Comparison of ENCODE assay signal across 17 mouse cellular contexts in the genomic region with DNA sequence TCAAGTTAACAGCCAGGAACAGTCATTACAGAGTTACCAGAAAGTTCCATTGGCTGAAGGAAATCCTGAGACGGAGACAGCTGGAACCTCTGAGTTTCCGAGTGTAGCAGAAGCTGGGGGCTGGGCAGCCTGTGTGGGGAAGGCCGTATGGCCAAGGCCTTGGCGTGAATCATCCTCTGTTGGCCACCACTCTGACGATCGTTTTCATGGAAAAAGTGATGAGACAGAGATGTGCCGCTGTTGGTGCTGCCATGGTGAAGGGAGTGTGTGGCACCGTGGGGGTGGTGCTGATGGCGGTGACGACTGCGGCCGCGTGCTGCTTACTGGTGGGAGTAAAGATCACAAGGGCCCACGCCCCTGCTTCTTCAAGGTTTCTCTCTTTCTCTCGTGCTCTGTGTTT. TPM values are rescaled to one million over a fixed set of nuclear protein-coding genes. Genes with fewer than 3 reads are reported as not detected.
DNase-seq lines count a peak whose midpoint lies in the region.
"Had no signal": no experiment of that assay in that cellular context is flagged by ENCODE, and none has a peak within 500 bp of the region (broad histone marks: within the 10 kb centered on the region; RNA-seq: fewer than 3 reads in every experiment).

No protein-coding gene starts in this region.

- peak; percentile 7 for DNase-seq in gastrocnemius, postnatal 25 days
- no peak for DNase-seq in gastrocnemius, postnatal 36 days
- peak; percentile 74 for DNase-seq in lung, postnatal 10 days
- DNase-seq in lung, adult 18-20 months = no peak
- DNase-seq in adrenal gland, adult (ENCODE audit: inconsistent age in 2 of 2, low spot score in 1 of 2) = peak; percentile 91 to 95
- DNase-seq in lung, postnatal 36 days = peak; percentile 14
- DNase-seq in Muller cell, postnatal 12 days (ENCODE audit: inconsistent ontology term) = no peak
- no peak for DNase-seq in limb, embryonic 10.5 days (ENCODE audit: low spot score)
- DNase-seq: cerebellum, adult 11-12 months; kidney, adult 9 months; thymus, adult 2 months had no signal

- H3K27me3 ChIP-seq in limb, embryonic 10.5 days (ENCODE audit: low read depth, poor library complexity, severe bottlenecking) = peaks cover 85% of the 10 kb centered on the region

- intact Hi-C loops in gastrocnemius, postnatal 36 days (cut with DNase I) = loop anchor here (2.0 kb wide), 1 partner anchor 87 kb away; no protein-coding TSS in a partner anchor

- no peak overlapping the region for H3K27ac ChIP-seq in limb, embryonic 10.5 days
- H3K27ac ChIP-seq: heart, adult 2 months; hindbrain, postnatal 0 days; layer of hippocampus, adult 2 months; limb, embryonic 12.5 days had no signal

- 79% methylated on average over 15 of the region's 15 CpGs for WGBS in limb, embryonic 10.5 days

- no peaks in the 10 kb centered on the region for H3K4me1 ChIP-seq in limb, embryonic 10.5 days
- H3K4me1 ChIP-seq: limb, embryonic 12.5 days had no signal

- no peaks in the 10 kb centered on the region for H3K36me3 ChIP-seq in limb, embryonic 10.5 days
- H3K36me3 ChIP-seq: limb, embryonic 12.5 days had no signal

- no peak overlapping the region for H3K4me3 ChIP-seq in limb, embryonic 10.5 days
- H3K4me3 ChIP-seq: heart, adult 2 months; layer of hippocampus, adult 2 months; limb, embryonic 12.5 days; myocyte had no signal

- H3K9me3 ChIP-seq in limb, embryonic 10.5 days (replicated peaks) = no peaks in the 10 kb centered on the region
- H3K9me3 ChIP-seq: limb, embryonic 12.5 days had no signal

RNA-seq across cellular contexts. Expression of gene Rims4, which starts 27.7 kb away (rescaled TPM):
- 1 to 10 TPM in 1 of 2 experiments, under 1 TPM in 1; 0.86 to 2.0 TPM for total RNA-seq in gastrocnemius, postnatal 25 days (2021)
- total RNA-seq in gastrocnemius, postnatal 36 days (2021) = 1 to 10 TPM in 1 of 2 experiments, under 1 TPM in 1; 0.86 to 1.3 TPM
- polyA plus RNA-seq in limb, embryonic 10.5 days (2016; fragmentation: Nextera tagmentation; extraction: Ambion mirVana) = 0.06 and 0.24 TPM in 2 replicates
- polyA plus RNA-seq: C2C12, myocyte had no signal

RNA-seq across cellular contexts. Expression of gene Ywhab, which starts 48.5 kb away (rescaled TPM):
- total RNA-seq in gastrocnemius, postnatal 25 days (2021) = 10 to 100 TPM; 39.6 to 54.5 TPM
- total RNA-seq in gastrocnemius, postnatal 36 days (2021) = 10 to 100 TPM; 34.7 to 37.9 TPM
- 307 and 327 TPM in 2 replicates for polyA plus RNA-seq in limb, embryonic 10.5 days (2016; fragmentation: Nextera tagmentation; extraction: Ambion mirVana)

Comparison
In these comparisons a context has a peak if more than half of its experiments do, and no peak if none do; other contexts are left out.
1. DNase-seq: peak in gastrocnemius, postnatal 25 days (single experiment), lung, postnatal 10 days (single experiment), adrenal gland, adult (2 of 2) and lung, postnatal 36 days (single experiment); none in gastrocnemius, postnatal 36 days (0 of 2), lung, adult 18-20 months (0 of 2), Muller cell, postnatal 12 days (single experiment) and limb, embryonic 10.5 days (single experiment).